Mouse (Mus musculus) CD8-positive naive resting alpha-beta T cell, adult 2 months (primary cell): ENCODE results near the gene Zscan10.

Experiments used
- DNase-seq, 2 experiments: peaks; one replicate each; pipeline ENCODE4 v3.0.0; 2022; ENCODE audit warnings: low read depth in 2 of 2, low spot score in 2 of 2

Gene Zscan10

DNA sequence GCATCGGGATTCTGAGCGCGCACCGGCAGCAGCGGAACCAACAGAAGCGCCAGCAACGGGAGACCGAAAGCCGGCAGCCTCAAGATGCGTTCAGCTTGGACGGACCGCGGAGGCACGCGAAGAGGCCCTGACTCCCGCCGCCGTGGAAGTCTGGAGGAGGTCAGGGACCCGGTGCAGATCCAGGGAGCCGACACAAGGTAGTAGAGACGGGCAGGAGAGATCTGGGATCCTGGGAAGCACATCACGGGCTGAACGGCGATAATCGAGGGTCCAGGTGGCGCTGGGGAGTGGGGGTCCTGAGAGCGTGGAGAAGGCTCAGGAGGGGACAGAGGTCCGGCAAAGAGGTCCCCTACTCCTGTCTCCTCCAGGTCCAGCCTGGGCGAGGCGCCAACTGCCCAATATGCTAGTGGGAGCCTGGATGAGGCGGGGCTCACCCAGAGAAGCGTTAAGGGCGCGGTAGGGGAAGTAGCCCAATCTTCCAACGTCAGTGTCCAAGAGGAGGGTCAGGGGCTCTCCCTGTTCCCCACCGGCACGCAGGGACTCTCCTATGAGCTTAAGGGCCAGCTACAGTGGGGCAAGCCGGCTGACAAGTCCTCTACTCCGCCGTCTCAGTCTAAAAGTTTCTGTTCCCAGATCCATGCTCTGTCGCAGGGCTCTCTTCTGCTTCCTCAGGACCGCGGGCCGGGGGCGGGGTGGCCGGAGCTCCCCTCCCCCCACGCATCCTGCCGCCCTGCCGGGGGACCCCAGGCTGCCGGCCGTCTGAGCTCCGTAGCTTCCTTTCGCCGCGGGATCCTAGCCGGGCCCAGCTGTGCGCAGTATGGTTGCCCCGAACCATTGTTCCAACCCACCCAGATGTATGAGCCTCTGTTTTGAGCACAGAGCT lies 44.2 kb downstream of the Zscan10 start, which contains the start of gene Mmp25:
Mmp25 (minus strand) TSS at position 665 of the 883 bp plus-strand sequence.
- DNase-seq, result no peak

GRCm38 (mm10) chr17:23645894-23646293 lies 45.2 kb downstream of the Zscan10 start:
- no peak for DNase-seq

- DNase-seq, result no peak
These were observed 50.7 kb downstream of the Zscan10 start for GRCm38 (mm10) chr17:23651363-23651762.

DNA sequence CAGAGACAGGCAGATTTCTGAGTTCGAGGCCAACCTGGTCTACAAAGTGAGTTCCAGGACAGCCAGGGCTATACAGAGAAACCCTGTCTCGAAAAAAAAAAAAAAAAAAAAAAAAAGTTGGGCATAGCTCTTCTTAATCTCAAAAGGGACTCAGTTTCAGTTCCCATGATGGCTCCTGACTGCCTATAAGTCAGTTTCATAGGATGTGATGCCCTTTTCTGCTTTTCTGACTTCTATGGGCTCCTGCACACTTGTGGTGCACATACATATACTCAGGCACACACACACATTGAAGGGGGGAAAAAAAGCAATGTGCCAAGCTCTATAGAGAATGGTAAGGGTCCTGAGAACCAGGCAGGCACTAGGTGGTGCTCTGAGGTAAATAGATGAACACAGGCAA lies 52.7 kb downstream of the Zscan10 start:
- DNase-seq, result no peak

DNA sequence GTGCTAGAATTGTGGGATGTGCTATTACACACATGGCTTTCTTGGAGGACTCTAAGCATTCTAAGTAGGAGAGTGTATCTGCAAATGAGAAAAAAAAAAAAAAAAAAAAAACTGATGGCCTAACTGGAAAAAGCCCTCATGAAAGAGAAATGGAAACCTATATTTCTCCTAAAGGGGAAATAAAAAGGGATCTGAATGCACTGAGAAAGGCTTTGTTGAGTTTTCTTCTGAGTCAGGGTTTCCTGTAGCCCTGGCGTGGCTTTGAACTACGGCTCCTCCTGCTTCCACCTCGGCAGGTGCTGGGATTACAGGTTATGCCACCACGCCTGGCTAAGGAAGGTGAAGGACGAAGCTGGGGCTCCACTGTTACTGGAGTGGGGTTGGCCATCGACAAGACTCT lies 53.3 kb downstream of the Zscan10 start:
- no peak for DNase-seq

- no peak for DNase-seq
These were observed 53.8 kb downstream of the Zscan10 start for GRCm38 (mm10) chr17:23654410-23654809.

DNA sequence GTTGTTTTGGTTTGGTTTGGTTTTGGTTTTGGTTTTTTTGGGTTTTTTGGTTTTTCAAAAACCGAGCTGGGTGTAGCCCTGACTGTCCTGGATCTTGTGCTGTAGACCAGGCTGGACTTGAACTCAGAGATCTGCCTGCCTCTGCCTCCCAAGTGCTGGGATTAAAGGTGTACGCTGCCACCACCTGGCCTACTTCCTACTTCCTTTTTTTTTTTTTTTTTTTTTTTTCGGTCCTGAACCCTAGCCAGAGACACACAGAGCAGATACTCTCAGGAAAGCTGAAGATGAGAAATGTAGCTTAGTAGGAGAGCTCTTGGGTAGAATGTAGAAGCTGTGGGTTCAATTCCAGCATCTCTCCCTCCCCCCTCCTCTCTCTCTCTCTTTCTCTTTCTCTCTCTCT lies 57.8 kb downstream of the Zscan10 start:
- no peak for DNase-seq

DNA sequence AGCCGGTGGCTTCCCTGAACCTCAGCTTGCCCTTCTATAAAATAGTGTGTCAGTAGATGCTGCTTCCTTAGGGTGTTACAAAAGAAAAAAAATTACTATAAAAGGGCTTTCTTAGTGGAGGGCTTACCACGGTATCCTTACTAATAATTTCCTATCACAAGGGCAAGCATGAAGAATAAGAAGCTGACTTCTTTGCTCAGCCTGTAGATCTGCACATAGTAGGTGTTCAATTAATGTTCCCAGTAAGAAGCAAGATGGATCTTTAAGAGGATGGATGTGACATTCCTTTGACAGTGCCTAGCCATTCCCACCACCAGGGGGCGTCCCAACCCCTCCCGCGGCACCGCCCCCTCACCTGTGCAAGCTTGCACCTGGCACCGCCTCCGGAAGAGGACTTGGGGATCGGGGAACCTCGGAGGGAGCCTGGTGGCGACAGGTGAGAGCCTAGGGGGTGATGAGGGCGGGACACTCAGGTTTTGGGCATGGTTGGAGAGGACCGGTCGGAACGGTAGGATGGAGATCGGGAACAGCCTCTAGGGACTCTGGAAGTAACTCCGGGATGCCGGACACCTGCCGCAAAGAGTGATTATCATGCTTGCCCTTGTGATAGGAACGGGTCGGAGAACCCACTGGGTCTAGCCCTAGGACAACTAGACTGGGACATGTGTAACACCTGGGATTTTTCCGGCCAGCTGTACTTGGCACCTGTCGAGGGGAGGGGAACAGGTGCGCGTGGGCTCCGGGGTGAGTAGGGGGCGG lies 59.6 kb downstream of the Zscan10 start, which contains the start of gene Bicdl2:
Bicdl2 (plus strand) TSS at position 390 of the 759 bp plus-strand sequence.
- peak; percentile 44 to 56 for DNase-seq
